Mouse (Mus musculus) kidney, adult 2 months (tissue): Measurements from ENCODE around the gene Nploc4.

ENCODE experiments used
- CTCF ChIP-seq: fragments of 200-500 bp; conservative IDR thresholded peaks from 2 replicates; pipeline ENCODE4 v1.5.1; 2011; ENCODE audit warnings: low read depth, mild to moderate bottlenecking, control low read depth, low read length, moderate library complexity, mixed read lengths; ENCODE audit not compliant: insufficient read depth, insufficient read length
- POLR2A ChIP-seq: fragments of 200-500 bp; IDR thresholded peaks from one replicate; pipeline ENCODE4 v1.6.1; 2011; ENCODE audit warnings: low read depth, low read length, control low read depth

DNA sequence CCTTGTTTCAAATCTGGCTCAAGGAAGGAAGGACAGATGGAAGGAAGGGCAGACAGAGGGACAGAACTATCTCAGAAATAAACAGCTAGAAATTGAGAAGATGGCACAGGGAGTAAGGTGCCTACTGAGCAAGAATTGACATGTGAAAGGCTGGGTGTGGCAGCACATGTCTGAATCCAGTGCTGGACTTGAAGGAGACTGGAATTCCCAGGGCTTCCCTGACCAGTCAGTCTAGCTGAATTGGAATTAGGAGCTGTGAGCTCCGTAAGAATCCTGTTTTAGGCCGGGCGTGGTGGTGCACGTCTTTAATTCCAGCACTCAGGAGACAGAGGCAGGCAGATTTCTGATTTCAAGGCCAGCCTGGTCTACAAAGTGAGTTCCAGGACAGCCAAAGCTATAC lies 95.8 kb downstream of the Nploc4 start:
- TF ChIP-seq POLR2A (no peak), CTCF (no peak)
